ENCODE assay signal across 8 mouse cellular contexts in the genomic region with DNA sequence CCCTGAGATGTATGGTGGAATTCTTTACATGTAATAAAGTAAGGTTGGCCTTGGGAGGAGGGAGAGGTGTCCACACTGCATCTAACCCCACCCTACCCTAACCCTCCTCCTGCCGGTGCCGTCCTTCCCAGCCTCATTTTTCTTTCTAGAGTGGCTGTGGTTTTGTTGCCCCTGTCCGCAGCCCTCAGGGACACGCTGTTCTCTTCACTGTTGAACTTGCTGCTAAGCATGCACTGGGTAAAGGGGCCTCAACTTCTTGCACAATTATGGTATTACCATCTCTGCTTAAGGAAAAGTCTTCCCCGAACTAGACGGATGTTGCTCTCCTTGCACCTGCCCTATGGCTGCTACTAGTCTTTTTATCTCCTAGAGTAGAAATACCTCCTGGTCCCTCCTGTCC.
A peak's percentile ranks its signal among the peaks of the same experiment; 100 is the strongest.
DNase-seq lines count a peak whose midpoint lies in the region; ATAC-seq lines count a peak whose summit lies in the region.

No protein-coding gene starts in this region.

- intact Hi-C loops in heart, postnatal 14 days (cut with DNase I): loop anchor here (5.0 kb wide), 1 partner anchor 61 kb away; a partner anchor contains a TSS
- intact Hi-C loops in gastrocnemius, postnatal 14 days (cut with DNase I; ENCODE audit: low total_unique reads): no loop called here

- H3K4me2 ChIP-seq in heart, embryonic 11.5 days: peak overlapping the region; percentile 94
- peak overlapping the region; percentile 86 for H3K4me2 ChIP-seq in intestine, embryonic 14.5 days (ENCODE audit: low read length)

- H3K27ac ChIP-seq in heart, embryonic 11.5 days (ENCODE audit: low read depth, low read length): no peak overlapping the region
- no peak overlapping the region for H3K27ac ChIP-seq in intestine, embryonic 14.5 days (ENCODE audit: low read depth)
- no peak overlapping the region for H3K27ac ChIP-seq in midbrain, embryonic 10.5 days (replicated peaks)

- DNase-seq in heart, postnatal 14 days: no peak
- DNase-seq in c-Kit-positive CD71-positive TER-119-positive erythroid progenitor cells, embryonic 14.5 days (ENCODE audit: low spot score): peak; percentile 7
- no peak for DNase-seq in intestine, embryonic 14.5 days (ENCODE audit: low spot score)
- DNase-seq in midbrain, embryonic 10.5 days (ENCODE audit: low spot score): no peak
- DNase-seq in cerebellum, postnatal 14 days: no peak
- DNase-seq in spleen, postnatal 36 days (ENCODE audit: low spot score in 2 of 2): no peak
- DNase-seq in gastrocnemius, postnatal 14 days: no peak

- no peaks in the 10 kb centered on the region for H3K4me1 ChIP-seq in heart, embryonic 11.5 days (ENCODE audit: control insufficient read depth, insufficient read depth, low read length)
- no peaks in the 10 kb centered on the region for H3K4me1 ChIP-seq in intestine, embryonic 14.5 days (replicated peaks; ENCODE audit: control insufficient read depth, insufficient read depth, low read length)
- peaks cover 13% of the 10 kb centered on the region; the same call in 1 of the 2 replicates for H3K4me1 ChIP-seq in midbrain, embryonic 10.5 days

- peak overlapping the region; percentile 57 for H3K4me3 ChIP-seq in heart, embryonic 11.5 days (ENCODE audit: low read depth, low read length)
- no peak overlapping the region for H3K4me3 ChIP-seq in intestine, embryonic 14.5 days (ENCODE audit: low read depth, low read length)
- peak overlapping the region; percentile 73 for H3K4me3 ChIP-seq in midbrain, embryonic 10.5 days

- H3K9ac ChIP-seq in heart, embryonic 11.5 days (ENCODE audit: low read depth, low read length): no peak overlapping the region; the same call in 1 of the 2 replicates
- H3K9ac ChIP-seq in intestine, embryonic 14.5 days (ENCODE audit: low read length): no peak overlapping the region

- no peak for ATAC-seq in heart, embryonic 11.5 days (replicated peaks; ENCODE audit: insufficient number of reproducible peaks, low FRiP score, low TSS enrichment)
- ATAC-seq in intestine, embryonic 14.5 days (replicated peaks; ENCODE audit: low FRiP score, low TSS enrichment, low read depth): no peak

- H3K27me3 ChIP-seq in heart, embryonic 11.5 days (ENCODE audit: control insufficient read depth, insufficient read depth, low read length): peaks cover 3% of the 10 kb centered on the region; the same call in 1 of the 2 replicates
- 0 out of 2 replicates have a peak, but pooled peaks cover 5% of the 10 kb centered on the region for H3K27me3 ChIP-seq in intestine, embryonic 14.5 days (replicated peaks; ENCODE audit: control insufficient read depth, insufficient read depth, low read length)
- peaks cover 20% of the 10 kb centered on the region for H3K27me3 ChIP-seq in midbrain, embryonic 10.5 days (ENCODE audit: low read depth, poor library complexity, severe bottlenecking)

- no peaks in the 10 kb centered on the region for H3K9me3 ChIP-seq in heart, embryonic 11.5 days (replicated peaks; ENCODE audit: control insufficient read depth, low read length)
- no peaks in the 10 kb centered on the region for H3K9me3 ChIP-seq in intestine, embryonic 14.5 days (ENCODE audit: control insufficient read depth, low read length)
- no peaks in the 10 kb centered on the region for H3K9me3 ChIP-seq in midbrain, embryonic 10.5 days (replicated peaks)

- H3K36me3 ChIP-seq in heart, embryonic 11.5 days (ENCODE audit: control insufficient read depth, insufficient read depth, low read length): no peaks in the 10 kb centered on the region
- no peaks in the 10 kb centered on the region for H3K36me3 ChIP-seq in intestine, embryonic 14.5 days (ENCODE audit: control insufficient read depth, insufficient read depth, low read length)
- no peaks in the 10 kb centered on the region for H3K36me3 ChIP-seq in midbrain, embryonic 10.5 days

- 41% methylated on average over 6 of the region's 6 CpGs for WGBS in heart, embryonic 11.5 days (ENCODE audit: insufficient replicate concordance)
- WGBS in intestine, embryonic 14.5 days: 32% methylated on average over 6 of the region's 6 CpGs
- 50% methylated on average over 6 of the region's 6 CpGs for WGBS in midbrain, embryonic 10.5 days
